Mouse (Mus musculus): ENCODE results near the gene Fancc. TPM values are rescaled to one million over a fixed set of nuclear protein-coding genes. Genes with fewer than 3 reads are reported as not detected.
"Not testable (repeated sequence)": the region's sequence is repeated elsewhere in the genome, so short reads cannot be mapped to it uniquely, and the experiment has no call there.

Fancc gene
- total RNA-seq, 2 experiments from 2014 or later = 7.6 to 13.0 TPM

DNA sequence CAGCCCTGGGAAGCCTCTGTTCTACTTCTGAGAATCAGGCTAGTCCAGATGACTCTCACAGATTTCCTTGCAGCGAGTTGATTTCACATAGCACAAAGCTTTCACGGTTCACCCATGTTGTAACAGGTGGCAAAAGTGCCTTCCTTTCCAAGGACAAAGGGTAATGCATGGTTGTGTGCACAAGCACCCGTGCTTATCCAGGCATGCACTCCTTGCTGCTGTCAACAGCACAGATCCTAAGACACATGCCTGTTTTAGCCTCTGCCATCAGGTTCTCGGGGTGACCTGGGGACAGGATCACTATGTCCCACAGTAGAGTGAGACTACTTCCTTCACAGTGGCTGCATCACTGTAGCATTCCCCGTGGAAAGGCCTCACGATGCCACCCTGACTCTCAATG, 181.3 kb downstream of the Fancc start:
- DNase-seq = no peak

DNA sequence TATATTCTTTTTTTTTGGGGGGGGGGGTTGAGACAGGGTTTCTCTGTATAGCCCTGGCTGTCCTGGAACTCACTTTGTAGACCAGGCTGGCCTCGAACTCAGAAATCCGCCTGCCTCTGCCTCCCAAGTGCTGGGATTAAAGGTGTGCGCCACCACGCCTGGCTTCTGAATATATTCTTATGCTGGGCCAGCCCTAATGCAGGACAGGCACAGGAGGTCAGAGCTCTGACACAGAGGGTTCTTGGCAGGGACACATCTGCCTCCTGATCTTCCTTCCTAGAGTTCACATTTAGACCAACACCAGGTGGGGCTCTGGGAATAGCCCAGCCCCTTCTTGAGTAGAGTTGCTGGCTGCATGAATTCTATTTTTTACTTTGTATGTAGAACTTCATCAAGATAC, 182.0 kb downstream of the Fancc start:
- DNase-seq = not testable (repeated sequence)

DNA sequence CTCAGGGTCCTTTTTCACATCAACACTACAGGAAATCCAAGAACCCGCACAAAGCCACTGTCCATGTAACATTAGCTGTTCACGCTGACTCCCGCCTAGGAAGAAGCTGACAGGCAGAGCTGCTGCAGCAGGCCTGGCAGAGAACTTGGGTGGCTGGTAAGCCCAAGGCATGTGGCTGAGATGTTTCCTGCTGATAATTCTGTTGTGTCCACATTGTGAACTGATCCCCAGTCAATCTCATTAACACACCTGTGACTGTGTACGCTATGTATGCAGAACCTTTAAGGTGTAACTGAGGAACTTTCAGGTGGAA, 182.5 kb downstream of the Fancc start:
- no peak for DNase-seq

DNA sequence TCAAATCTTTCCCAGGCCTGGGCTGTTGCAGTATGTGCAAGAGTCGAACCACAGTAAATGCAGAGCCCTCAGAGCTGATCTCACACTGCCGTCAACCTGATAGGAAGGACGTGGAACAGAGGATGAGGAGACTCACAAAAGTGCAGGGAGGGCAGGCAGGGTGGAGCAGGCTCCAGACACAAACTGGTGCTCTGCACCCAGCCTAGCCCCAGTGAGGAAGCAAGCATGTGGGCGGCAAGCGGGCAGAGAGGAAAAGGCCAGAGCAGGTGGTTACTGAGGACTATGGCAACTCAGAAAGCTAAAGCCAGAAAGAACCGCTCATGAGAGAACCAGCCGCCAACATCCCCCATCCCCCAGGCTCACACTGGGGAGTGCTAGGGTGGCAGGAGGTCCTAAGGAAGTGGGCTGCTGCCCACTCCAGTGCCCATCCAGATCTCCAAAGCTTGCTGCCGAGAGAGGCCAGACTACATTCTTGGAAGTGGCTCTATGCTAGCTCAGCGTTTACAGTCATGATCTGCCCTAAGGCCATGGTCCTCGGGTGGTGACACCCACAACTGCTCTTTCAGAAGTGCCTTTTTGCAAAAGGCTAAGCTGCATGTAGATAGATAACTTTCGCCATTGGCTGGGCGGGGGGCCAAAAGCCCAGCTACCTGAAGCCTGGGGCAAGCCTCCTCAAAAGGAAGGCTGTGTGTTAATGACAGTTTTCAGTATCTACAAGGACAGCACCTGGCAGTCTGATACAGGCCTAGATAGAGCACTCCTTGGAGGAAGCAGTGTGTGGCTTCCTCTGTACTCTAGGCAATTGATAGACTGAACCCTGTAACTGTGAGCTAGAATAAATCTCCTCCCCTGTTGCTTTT, 183.1 kb downstream of the Fancc start:
- no peak for DNase-seq

DNA sequence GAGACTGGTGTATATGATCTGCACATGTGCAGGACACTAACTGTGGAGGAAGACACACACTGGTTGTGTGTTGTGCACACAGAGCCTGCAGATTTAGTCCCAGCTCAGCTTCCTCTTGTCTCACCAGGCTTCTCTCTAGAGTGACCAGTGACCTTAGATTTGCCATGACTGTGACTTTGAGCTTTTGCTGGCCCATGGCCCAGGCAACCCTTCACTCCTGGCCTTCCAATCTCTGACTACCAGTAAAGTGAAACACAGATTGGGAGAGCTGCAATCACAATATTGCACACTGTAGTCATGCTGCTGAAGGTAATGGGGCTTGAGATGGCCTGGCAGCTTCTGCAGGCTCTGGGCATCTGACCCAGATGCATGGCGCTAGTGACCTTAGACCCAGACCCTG, 183.8 kb downstream of the Fancc start:
- peak; percentile 68 for DNase-seq

DNA sequence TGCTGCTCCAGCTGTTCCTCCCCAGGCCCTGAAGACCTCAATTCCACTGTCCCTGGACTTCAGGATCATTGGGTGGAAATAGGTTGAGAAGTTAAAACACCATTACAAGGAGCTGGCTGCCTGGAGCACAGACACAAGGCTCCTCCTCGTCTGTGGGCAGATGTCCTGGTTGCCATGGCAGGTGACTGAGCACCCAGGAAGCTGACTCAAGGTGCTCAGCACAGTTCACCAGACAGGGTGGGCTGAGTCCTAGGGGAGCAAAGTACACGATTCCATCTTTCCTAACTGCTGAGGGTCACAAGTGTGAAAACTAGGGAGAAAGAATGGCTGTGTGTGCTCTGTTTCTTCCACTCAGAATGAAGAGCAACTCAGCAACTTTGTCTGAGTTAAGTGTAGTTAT, 185.9 kb downstream of the Fancc start:
- DNase-seq = no peak

DNA sequence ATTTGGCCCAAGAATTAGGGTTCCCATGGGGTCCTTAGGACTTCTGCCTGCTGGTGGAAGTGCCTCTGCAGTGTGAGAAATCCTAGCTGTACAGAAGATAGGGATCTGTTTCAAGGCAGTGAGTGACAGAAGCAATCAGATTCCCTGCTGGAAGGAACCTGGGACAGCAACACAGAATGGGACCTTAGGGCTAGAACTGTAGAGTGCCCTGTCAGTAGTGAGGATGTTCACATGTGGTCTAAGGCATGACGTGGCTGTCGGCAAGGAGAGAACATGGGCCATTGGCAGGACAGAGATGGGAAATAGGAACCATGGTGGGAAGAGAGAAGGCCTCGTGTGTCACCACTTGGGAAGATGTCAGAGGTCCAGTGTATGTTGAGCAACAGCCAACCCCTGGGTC, 187.5 kb downstream of the Fancc start:
- DNase-seq = no peak

DNA sequence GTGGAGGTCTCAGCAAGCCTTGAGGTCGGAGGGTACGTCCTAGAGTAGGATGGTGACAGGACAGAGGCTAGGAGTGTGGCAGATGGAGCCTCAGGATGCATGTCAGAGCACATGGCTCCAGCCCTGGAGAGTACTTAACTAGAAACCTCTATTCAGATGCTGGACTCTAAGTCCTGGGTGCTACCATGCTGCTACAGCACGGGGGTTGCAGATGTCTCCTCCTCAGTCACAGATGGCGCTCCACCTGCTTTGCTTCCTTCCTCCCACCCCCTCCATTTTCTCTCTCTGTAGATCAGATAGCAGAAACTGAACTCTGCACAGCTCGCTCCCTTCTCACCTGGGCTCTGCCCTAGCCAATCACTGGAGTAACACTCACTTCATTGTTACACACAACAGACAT, 190.3 kb downstream of the Fancc start:
- DNase-seq = no peak

DNA sequence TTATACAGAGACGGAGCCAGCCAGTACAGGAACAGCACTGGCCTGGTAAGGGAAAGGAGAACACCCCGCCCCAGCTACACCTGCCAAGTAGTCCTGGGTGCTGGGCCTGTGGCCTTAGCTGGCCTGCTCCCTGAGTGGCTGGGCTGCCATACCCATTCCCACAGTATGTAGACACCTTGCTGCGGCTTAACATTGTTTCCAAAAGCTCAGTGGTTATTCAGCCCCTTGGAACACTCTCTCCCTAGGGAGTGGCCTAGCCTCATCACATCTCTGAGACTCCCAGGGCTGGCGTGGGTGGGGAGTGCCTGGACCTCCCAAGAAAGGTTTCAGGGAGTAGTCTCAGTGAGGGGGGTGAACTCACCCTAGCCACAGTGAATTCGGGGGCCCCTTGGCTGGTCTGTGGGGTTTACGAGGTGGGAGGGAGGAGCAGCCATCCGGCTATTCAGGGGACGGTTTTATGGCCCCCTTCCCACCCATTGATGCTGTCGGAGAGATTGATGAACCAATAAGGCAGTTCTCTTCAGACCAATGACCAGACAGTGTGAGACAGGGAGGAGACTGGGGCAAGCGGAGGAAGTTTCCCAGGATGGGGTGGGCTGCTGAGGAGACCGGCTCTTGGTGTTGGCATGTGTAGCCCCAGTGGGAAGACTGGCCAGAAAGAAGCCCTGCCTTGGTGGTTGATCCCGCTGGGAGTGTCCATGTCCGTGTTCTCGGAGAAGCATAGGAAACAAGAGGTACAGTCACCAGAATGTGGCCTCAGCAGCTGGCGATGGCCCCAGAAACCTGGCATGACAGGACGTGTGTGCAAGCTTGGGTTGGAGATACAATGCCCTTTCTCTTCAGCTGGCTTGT, 191.7 kb downstream of the Fancc start:
- peak; percentile 63 for DNase-seq

DNA sequence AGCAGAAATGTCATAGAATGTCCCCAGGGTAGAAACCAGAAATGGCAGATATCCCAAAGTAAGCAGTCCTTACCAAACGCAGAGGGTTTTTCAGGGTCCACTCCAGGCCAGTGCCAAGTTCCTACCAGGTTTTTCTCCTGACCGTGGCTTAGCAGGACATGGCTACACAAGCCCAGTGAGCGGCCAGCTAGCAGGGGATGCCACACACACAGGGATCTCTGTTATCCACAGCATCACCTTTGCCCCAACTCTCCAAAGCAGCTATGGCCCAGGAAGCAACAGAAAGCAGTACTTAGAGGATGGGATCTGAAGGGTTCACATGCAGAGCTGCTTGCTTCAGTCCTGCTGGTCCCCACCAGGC, 192.3 kb downstream of the Fancc start:
- no peak for DNase-seq

DNA sequence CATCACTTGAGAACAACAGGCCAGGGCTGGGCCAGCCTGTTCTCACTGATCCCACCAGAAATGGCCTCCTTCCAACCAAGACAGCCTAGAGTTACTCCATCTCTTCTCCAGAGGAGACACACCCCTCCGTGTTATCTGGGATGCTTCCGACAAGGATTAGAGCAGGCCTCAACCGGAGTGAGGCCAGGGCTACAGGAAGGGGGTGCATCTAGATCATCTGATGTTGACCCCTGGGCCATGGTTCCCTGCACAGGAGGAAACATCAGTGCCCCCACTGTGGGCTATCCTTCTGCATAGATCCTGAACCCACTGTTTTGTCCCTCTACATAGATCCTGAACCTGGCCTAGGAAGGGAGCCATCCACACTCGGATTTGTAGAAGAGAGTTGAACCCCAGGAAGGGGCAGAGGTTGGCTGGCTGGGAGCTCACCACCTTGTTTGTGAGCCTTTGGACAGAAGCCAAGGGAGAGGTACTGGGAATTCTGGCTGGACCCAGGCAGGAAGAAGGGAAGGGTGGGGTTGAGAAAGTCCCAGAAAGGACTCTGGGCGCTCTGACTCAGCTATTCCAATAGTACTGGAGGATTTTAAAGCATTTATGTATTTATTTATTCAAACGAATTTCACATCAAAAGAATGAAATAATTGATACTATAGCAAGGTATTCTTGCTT, 192.8 kb downstream of the Fancc start:
- DNase-seq = no peak

DNA sequence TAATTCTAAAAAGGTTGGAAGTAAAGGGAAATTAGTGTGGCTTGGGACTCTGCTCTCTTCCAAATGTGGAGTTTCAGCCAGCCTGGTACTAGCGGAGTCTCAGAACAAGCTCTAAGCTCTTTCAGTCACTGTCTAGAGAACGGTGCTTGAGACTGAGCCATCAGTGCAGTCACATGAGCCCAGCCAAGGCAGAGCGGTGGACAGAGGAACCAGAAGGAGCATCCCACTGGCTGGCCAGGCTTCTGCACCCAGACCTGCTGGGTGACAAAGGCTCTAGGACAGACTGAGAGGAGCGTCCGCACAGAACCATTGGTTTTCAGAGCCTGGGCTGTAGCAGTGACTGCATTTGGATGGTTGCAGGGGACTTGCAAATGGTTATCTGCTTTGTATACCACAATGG, 194.7 kb downstream of the Fancc start:
- no peak for DNase-seq

DNA sequence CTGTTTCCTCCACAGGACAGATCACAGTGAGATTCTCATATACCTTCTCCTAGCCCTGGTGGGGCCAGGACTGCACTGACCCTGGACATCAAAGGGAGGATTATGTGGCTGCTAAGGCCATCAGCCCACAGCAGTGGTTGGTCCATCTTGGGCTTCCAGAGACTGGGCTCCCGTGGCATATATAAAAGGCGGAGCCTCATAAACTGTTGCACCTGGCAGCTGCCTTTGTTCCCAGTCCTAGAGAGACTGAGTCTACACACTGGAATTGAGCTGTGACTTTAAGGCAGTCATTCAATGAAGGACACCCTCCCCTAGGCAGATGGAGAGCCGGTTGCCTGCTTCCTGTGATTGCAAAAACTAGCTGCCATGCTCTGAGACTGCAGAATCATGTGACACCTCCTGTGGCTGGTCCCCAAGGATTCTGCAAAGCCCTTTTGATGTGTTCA, 195.3 kb downstream of the Fancc start:
- DNase-seq = no peak

DNA sequence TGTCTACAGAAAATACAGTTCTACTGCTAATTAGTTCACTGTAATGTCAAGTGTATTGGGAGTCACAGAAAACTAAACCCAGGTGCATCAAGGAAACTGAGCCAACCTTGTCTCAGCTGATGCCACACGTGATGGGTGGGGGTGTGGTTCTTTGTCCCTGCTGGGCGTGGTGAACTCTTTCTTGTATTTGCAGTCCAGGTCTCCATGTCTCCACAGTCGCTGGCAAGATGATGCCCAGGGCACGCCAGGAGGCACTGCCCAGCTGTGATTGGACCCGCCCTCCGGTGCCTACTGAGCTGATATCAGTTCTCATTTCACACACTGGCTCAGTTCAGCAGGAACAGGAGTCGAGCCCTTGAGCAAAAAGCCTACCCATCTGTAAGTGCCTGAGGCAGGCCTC, 196.1 kb downstream of the Fancc start:
- DNase-seq = no peak

DNA sequence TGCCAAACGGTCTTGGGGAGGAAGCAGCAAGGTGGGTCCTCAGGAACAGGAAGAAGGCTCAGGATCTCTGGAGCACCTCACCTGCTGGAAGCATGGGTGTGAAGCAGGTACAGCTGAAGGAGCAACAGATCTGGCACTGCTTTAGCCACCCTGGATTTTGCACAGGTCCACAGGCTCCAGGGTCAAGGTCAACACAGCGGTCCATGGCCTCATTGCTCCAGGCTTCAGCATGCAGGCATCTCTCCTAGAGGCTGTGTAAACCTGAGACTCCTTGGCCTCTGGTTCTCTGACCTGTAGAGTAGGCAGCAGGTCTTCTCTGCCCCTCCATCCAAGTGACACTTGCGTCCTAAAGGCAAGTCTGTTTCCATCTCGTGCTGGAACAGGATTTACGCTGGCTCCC, 198.1 kb downstream of the Fancc start:
- no peak for DNase-seq

DNA sequence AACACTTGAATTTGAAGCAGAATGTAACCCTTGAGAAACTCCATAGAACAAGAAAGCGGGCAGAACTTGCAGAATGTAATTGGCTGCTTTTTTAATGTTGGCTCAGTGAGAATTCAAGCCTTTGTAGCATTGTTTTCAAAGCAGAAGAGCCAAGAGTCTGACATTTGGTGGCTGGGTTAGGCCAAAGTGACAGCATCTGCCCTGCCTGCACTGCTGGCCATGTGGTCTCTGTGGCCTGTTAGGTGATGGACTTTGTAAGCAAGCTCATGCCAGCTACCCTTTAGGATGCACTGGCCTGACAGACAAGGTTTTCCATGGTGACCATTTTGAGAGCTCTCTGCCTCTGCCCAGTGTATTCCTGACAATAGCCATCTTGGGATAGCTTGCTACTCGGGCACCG, 199.1 kb downstream of the Fancc start:
- no peak for DNase-seq

DNA sequence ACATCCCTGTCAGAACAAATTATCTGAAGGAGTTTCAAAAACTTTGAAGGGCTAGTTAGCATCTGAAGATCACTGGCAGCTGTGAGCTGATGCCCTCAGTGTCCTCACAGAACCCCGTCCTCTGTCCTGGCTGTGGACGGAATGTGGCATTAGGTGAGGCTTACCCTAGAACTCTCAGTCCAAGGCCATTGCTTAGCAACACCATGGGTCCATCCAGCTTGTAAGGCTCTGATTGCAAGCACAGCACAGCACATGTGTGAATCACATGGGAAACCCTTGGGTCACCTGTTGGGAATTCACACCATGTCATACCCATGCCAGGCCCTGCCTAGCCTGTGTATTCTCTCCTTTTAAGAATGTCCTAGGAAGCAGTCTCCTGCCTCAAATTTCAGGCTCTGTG, 200.1 kb downstream of the Fancc start:
- DNase-seq = no peak

DNA sequence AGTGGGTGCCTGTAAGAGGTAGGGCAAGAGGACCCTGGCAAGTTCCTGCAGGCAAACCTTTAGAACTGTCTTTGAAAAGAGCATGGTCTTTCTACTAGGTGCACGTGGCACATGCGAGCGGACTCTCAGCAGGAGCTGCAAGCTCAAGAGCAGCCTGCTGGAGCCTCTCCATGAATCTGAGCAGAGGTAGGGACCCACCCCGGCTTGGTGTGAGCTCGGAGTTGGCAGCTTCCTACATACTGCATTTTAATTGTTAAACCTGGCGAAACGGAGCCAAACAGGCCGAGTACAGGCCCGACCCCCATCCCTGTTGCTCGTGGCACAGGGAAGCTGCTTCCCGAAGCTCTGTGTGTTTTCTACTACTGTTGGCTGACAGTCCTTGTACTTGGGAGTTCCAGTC, 200.8 kb downstream of the Fancc start:
- DNase-seq = no peak

DNA sequence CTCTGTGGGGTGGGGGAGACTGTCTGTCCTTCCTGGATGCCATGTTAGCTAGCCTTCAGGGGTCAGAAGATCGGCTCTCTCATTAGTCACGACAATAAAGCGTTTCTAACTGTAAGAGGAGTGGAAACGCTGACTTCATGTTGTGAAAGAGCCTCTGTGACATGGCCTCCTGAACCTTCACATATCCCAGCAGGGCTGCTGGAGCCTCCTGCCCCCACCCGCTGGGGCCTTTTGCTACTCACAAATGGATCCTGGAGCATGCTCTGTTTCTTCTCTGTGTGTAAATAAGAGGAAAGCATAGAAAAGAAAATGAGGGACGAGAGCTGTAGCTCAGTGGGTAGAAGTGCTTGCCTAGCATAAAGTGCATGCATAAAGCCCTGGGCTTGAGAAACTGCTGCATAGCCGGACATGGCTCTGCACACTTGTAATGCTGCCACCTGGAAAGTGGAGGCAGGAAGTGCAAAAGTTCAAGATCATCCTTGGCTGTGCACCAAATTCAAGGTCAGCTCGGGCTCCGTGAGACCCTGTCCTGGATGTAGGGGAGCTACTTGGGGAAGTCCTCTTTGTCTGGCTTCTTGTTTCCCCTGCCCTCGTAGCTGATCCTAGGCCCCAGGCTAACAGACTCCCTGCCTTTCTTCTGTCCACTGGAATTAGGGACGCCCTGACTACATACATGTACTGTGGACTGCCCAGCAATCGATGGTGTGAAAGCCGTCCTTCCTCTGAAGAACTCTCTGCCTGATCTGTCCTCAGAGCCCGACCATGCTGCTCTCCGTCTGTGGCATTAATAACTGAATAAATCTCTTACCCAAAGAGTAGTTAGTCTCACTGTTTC, 202.5 kb downstream of the Fancc start:
- peak; percentile 70 for DNase-seq

DNA sequence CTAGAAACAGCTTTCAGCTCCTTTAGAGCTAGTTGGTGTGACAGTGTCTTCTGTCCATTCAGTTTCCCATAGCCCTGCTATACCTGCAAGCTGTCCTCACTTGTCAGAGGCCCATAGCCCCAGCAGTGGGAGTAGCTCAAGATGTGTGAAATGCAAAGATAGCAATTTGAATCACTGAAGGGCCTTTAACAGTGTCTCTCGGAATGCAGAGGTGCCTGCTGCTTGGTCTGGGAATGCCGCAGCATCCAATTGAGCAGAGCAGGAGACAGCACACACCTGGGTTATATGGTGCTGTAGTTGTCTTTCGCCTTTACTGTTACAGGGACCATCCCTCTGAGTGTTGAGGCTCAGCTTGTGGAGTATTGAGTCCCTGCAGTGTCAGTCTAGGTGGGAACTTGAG, 203.4 kb downstream of the Fancc start:
- no peak for DNase-seq

DNA sequence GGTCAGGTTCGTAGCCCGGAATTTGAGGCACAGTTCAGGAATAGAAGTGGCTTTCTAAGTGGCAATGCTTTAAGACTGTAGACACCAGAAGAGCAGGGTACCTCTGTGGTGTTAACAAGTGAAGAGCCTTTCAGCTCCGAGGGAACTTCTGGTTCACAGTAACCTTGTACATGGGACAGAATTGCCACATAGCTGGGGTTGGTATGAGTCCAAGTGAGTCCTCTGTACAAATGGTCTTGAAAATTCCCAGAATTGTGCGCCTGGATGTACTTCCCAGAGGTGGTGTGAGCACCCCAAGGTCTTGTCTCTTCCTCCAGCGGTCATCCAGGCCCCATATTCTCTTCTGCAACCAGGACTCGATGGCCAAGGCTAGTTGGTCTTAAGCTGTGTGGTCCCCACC, 206.1 kb downstream of the Fancc start:
- DNase-seq = peak; percentile 76

DNA sequence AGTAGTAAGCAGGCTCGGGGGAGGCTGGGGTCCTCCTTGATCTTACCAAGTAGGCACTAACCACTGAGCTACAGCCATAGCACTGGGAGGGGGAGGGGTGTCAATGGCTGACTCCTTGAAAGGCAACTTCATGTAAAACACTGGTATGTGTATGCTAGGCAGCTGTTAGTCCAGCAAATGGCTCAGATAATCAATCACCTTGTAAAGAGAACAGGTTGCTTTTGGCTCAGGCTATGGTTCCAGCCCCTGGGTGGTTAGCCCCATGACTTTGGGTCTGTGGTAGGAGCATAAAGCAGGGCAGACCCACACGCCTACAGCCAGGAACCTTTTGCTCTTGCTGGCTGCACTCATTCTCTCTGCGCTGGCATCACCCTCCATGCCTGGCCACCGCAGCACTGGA, 207.0 kb downstream of the Fancc start:
- no peak for DNase-seq

Measured in adrenal gland, postnatal 10 days (tissue).